Mouse (Mus musculus) thymus, adult 2 months (tissue): ENCODE measurements around the gene Map2k2. TPM values are rescaled to one million over a fixed set of nuclear protein-coding genes. Genes with fewer than 3 reads are reported as not detected.
"Not testable (repeated sequence)": the region's sequence is repeated elsewhere in the genome, so short reads cannot be mapped to it uniquely, and the experiment has no call there.

Source experiments
- DNase-seq: peaks from one replicate; pipeline ENCODE4 v3.0.0; 2021
- H3K27ac ChIP-seq: fragments of 200-500 bp; 2 replicates; pipeline ENCODE4 v1.5.1; 2012; ENCODE audit warnings: low read length, control low read depth; ENCODE audit not compliant: control insufficient read depth, insufficient read depth
- H3K27me3 ChIP-seq: fragments of 200-500 bp; 2 replicates; pipeline ENCODE4 v1.6.1; 2012; ENCODE audit warnings: mild to moderate bottlenecking, low read length, moderate library complexity, mixed read lengths; ENCODE audit not compliant: control insufficient read depth, insufficient read depth
- H3K36me3 ChIP-seq: fragments of 200-500 bp; 2 replicates; pipeline ENCODE4 v1.6.1; 2012; ENCODE audit warnings: mild to moderate bottlenecking, low read length, moderate library complexity; ENCODE audit not compliant: control insufficient read depth, insufficient read depth
- H3K4me1 ChIP-seq: fragments of 200-500 bp; replicated peaks from 2 replicates; pipeline ENCODE4 v1.6.1; 2012; ENCODE audit warnings: low read length; ENCODE audit not compliant: control insufficient read depth, insufficient read depth
- H3K4me3 ChIP-seq: fragments of 200-500 bp; 2 replicates; pipeline ENCODE4 v1.5.1; 2012; ENCODE audit warnings: mild to moderate bottlenecking, low read length, control low read depth, moderate library complexity; ENCODE audit not compliant: control insufficient read depth, insufficient read depth
- CTCF ChIP-seq: fragments of 200-500 bp; IDR thresholded peaks from 2 replicates; pipeline ENCODE4 v1.5.1; 2012; ENCODE audit warnings: mild to moderate bottlenecking, control low read depth, low read length, moderate library complexity, borderline replicate concordance; ENCODE audit not compliant: control insufficient read depth, poor library complexity, insufficient read depth; ENCODE audit errors: extremely low read depth
- POLR2A ChIP-seq: fragments of 200-500 bp; IDR thresholded peaks from 2 replicates; pipeline ENCODE4 v1.6.1; 2012; ENCODE audit warnings: mild to moderate bottlenecking, low read length, control low read depth, moderate library complexity; ENCODE audit not compliant: control insufficient read depth, poor library complexity, insufficient read depth; ENCODE audit errors: extremely low read depth
- WGBS: fragments of 180-500 bp; shearing (Covaris S2); methylation state at CpG from one replicate; pipeline ENCODE4 v1.1.7; 2018; 5-methylcytosine and 5-hydroxymethylcytosine counted together
- polyA plus RNA-seq: library from polyadenylated mRNA; depleted of rRNA; stranded (reverse); fragments of >200 nt; gene quantifications from 2 replicates; pipeline ENCODE4 v1.2.3, GENCODE M21; 2012

The Map2k2 gene
- polyA plus RNA-seq, 1 experiment: 214 TPM

- peaks cover 27% of the 10 kb centered on the region for H3K4me1 ChIP-seq
Measured at GRCm38 (mm10) chr10:81174617-81175344, 69.1 kb downstream of the Map2k2 start.

GRCm38 (mm10) chr10:81175345-81175701 is 69.6 kb downstream of the Map2k2 start:
- not testable (repeated sequence) for H3K27me3 ChIP-seq, H3K4me3 ChIP-seq, DNase-seq
- Histone ChIP-seq H3K36me3 (peaks cover 29% of the 10 kb centered on the region), H3K4me1 (peaks cover 27% of the 10 kb centered on the region), H3K27ac (peak overlapping the region; percentile 11; the same call in 1 of the 2 replicates)
- 13% methylated on average over 4 of the region's 4 CpGs for WGBS

More at GRCm38 (mm10) chr10:81174617-81175344, 69.1 kb downstream of the Map2k2 start:
- Histone ChIP-seq H3K36me3 (peaks cover 24% of the 10 kb centered on the region), H3K4me3 (peak overlapping the region; percentile 23), H3K27me3 (no peaks in the 10 kb centered on the region), H3K27ac (peak overlapping the region; percentile 14; the same call in 1 of the 2 replicates)
- WGBS: 16% methylated on average over 29 of the region's 29 CpGs
- TF ChIP-seq POLR2A: no peak
- peak; percentile 92 for TF ChIP-seq CTCF
- peak; percentile 93 for DNase-seq

- H3K27me3 ChIP-seq: no peaks in the 10 kb centered on the region
- WGBS: 17% methylated on average over 13 of the region's 13 CpGs
- H3K4me3 ChIP-seq: peak overlapping the region; percentile 27; the same call in 1 of the 2 replicates
- DNase-seq: no peak
- no peak for TF ChIP-seq POLR2A
- TF ChIP-seq CTCF: no peak
- H3K27ac ChIP-seq: peak overlapping the region; percentile 42; the same call in 1 of the 2 replicates
- peaks cover 36% of the 10 kb centered on the region for H3K36me3 ChIP-seq
- H3K4me1 ChIP-seq: peaks cover 27% of the 10 kb centered on the region
Measured at GRCm38 (mm10) chr10:81175936-81176465, 70.3 kb downstream of the Map2k2 start.

GRCm38 (mm10) chr10:81176466-81177271 is 71.0 kb downstream of the Map2k2 start, which contains the start of gene Eef2:
Gene Eef2 (plus strand): TSS chr10:81176631.
- TF ChIP-seq CTCF (peak; percentile 36; the same call in 1 of the 2 replicates), POLR2A (peak; percentile 99)
- H3K36me3 ChIP-seq: peaks cover 42% of the 10 kb centered on the region
- peak; percentile 96 for DNase-seq
- H3K4me1 ChIP-seq: peaks cover 27% of the 10 kb centered on the region
- peak within 1 kb of the TSS; percentile 78 for H3K4me3 ChIP-seq
- H3K27ac ChIP-seq: peak within 1 kb of the TSS; percentile 42
- H3K27me3 ChIP-seq: no peaks in the 10 kb centered on the region
- under 1% methylated on average over 77 of the region's 77 CpGs for WGBS

GRCm38 (mm10) chr10:81177491-81177925 is 71.8 kb downstream of the Map2k2 start:
- TF ChIP-seq CTCF (no peak), POLR2A (no peak)
- DNase-seq: peak; percentile 39
- WGBS: 20% methylated on average over 16 of the region's 16 CpGs
- peaks cover 29% of the 10 kb centered on the region for H3K4me1 ChIP-seq
- H3K4me3 ChIP-seq: peak overlapping the region; percentile 78
- H3K27me3 ChIP-seq: no peaks in the 10 kb centered on the region
- peak overlapping the region; percentile 41 for H3K27ac ChIP-seq
- H3K36me3 ChIP-seq: peaks cover 48% of the 10 kb centered on the region

- peaks cover 48% of the 10 kb centered on the region for H3K36me3 ChIP-seq
- H3K4me3 ChIP-seq: peak overlapping the region; percentile 78
- DNase-seq: no peak
- no peak overlapping the region for H3K27ac ChIP-seq
- H3K27me3 ChIP-seq: no peaks in the 10 kb centered on the region
- peaks cover 30% of the 10 kb centered on the region for H3K4me1 ChIP-seq
- no peak for TF ChIP-seq CTCF
- no peak for TF ChIP-seq POLR2A
- WGBS: 74% methylated on average over 14 of the region's 14 CpGs
Measured at GRCm38 (mm10) chr10:81177958-81178712, 72.4 kb downstream of the Map2k2 start.
